Mouse (Mus musculus) limb, embryonic 14.5 days (tissue): Measurements from ENCODE around the gene Zc2hc1b. TPM values are rescaled to one million over a fixed set of nuclear protein-coding genes. Genes with fewer than 3 reads are reported as not detected.
A peak's percentile ranks its signal among the peaks of the same experiment; 100 is the strongest.

ENCODE experiments used
- ATAC-seq: fragments of 200-750 bp; cut with Nextera tagmentation; 2 replicates; pipeline ENCODE4 v1.8.0; 2017; ENCODE audit warnings: low read depth, moderate number of reproducible peaks, moderate TSS enrichment; ENCODE audit not compliant: low FRiP score
- DNase-seq: peaks from one replicate; pipeline ENCODE4 v3.0.0-alpha.2; 2015; ENCODE audit warnings: low spot score
- H3K27ac ChIP-seq: fragments of 300-500 bp; sonication (generic); replicated peaks from 2 replicates; pipeline ENCODE4 v1.5.1; 2014; ENCODE audit warnings: low read depth, mild to moderate bottlenecking, low read length, moderate library complexity, mixed read lengths
- H3K27me3 ChIP-seq: fragments of 300-500 bp; sonication (generic); 2 replicates; pipeline ENCODE4 v1.6.1; 2014; ENCODE audit warnings: low read length, mixed read lengths; ENCODE audit not compliant: control insufficient read depth, insufficient read depth
- H3K36me3 ChIP-seq: fragments of 300-500 bp; sonication (generic); 2 replicates; pipeline ENCODE4 v1.6.1; 2014; ENCODE audit warnings: mild to moderate bottlenecking, low read length, moderate library complexity, mixed read lengths; ENCODE audit not compliant: control insufficient read depth, insufficient read depth
- H3K4me1 ChIP-seq: fragments of 300-500 bp; sonication (generic); 2 replicates; pipeline ENCODE4 v1.6.1; 2014; ENCODE audit warnings: antibody characterized with exemption, low read length, mixed read lengths; ENCODE audit not compliant: control insufficient read depth, insufficient read depth
- H3K4me2 ChIP-seq: fragments of 300-500 bp; sonication (generic); replicated peaks from 2 replicates; pipeline ENCODE4 v1.6.1; 2014; ENCODE audit warnings: low read depth, mild to moderate bottlenecking, low read length, moderate library complexity; ENCODE audit not compliant: severe bottlenecking
- H3K4me3 ChIP-seq: fragments of 300-500 bp; sonication (generic); replicated peaks from 2 replicates; pipeline ENCODE4 v1.5.1; 2014; ENCODE audit warnings: low read length
- H3K9ac ChIP-seq: fragments of 300-500 bp; sonication (generic); 2 replicates; pipeline ENCODE4 v1.6.1; 2014; ENCODE audit warnings: mild to moderate bottlenecking, low read depth, low read length, moderate library complexity; ENCODE audit not compliant: severe bottlenecking
- H3K9me3 ChIP-seq: fragments of 300-500 bp; sonication (generic); 2 replicates; pipeline ENCODE4 v1.6.1; 2016; ENCODE audit warnings: low read length; ENCODE audit not compliant: control insufficient read depth
- POLR2A ChIP-seq: fragments of 200-500 bp; IDR thresholded peaks from 2 replicates; pipeline ENCODE4 v1.8.0; 2012; ENCODE audit warnings: inconsistent platforms, mild to moderate bottlenecking, moderate library complexity, borderline replicate concordance; ENCODE audit not compliant: insufficient read depth, insufficient read length; ENCODE audit errors: extremely low read depth
- WGBS: fragments of 180-500 bp; shearing (Covaris S2); extraction: QIAGEN DNeasy Blood & Tissue Kit; methylation state at CpG from one replicate; pipeline ENCODE4 v1.1.7; 2014; 5-methylcytosine and 5-hydroxymethylcytosine counted together
- polyA plus RNA-seq, 2 experiments: library from polyadenylated mRNA; depleted of rRNA in 1 of 2; stranded (reverse) in 1 of 2; unstranded in 1 of 2; fragments of >200 nt; fragmentation: Nextera tagmentation in 1 of 2; extraction: Ambion mirVana in 1 of 2; gene quantifications; 2 replicates each; pipeline versions ENCODE4 v1.2.1 to v1.2.3; 2012 to 2014

The Zc2hc1b gene
- polyA plus RNA-seq, 2 experiments = not detected

GRCm38 (mm10) chr10:13175866-13176265 lies 2.0 kb downstream of the Zc2hc1b start:
- no peak overlapping the region for H3K4me3 ChIP-seq
- ATAC-seq (no peak), DNase-seq (no peak)
- peaks cover 46% of the 10 kb centered on the region for H3K36me3 ChIP-seq
- H3K27me3 ChIP-seq = no peaks in the 10 kb centered on the region
- 85% methylated on average over 7 of the region's 7 CpGs for WGBS
- H3K4me1 ChIP-seq = peaks cover 20% of the 10 kb centered on the region
- TF ChIP-seq POLR2A = no peak
- H3K4me2 ChIP-seq = no peak overlapping the region
- H3K9ac ChIP-seq = no peak overlapping the region
- H3K9me3 ChIP-seq = no peaks in the 10 kb centered on the region
- H3K27ac ChIP-seq = no peak overlapping the region

- Histone ChIP-seq H3K9me3 (no peaks in the 10 kb centered on the region), H3K36me3 (peaks cover 20% of the 10 kb centered on the region; the same call in 1 of the 2 replicates), H3K27ac (peak overlapping the region; percentile 50), H3K4me3 (no peak overlapping the region), H3K4me1 (peaks cover 34% of the 10 kb centered on the region), H3K4me2 (peak overlapping the region; percentile 23; the same call in 1 of the 2 replicates), H3K9ac (no peak overlapping the region), H3K27me3 (no peaks in the 10 kb centered on the region)
- TF ChIP-seq POLR2A = no peak
- WGBS = 21% methylated on average over 10 of the region's 10 CpGs
- DNase-seq (peak; percentile 83), ATAC-seq (peak; percentile 54)
These were observed 5.0 kb downstream of the Zc2hc1b start for GRCm38 (mm10) chr10:13172798-13173221.

GRCm38 (mm10) chr10:13171461-13171860 lies 6.4 kb downstream of the Zc2hc1b start:
- ATAC-seq (no peak), DNase-seq (no peak)
- no peaks in the 10 kb centered on the region for H3K27me3 ChIP-seq
- H3K4me1 ChIP-seq = peaks cover 34% of the 10 kb centered on the region
- WGBS = 40% methylated on average over 2 of the region's 2 CpGs
- peak overlapping the region; percentile 1 for H3K27ac ChIP-seq
- H3K9ac ChIP-seq = no peak overlapping the region
- H3K9me3 ChIP-seq = no peaks in the 10 kb centered on the region
- no peak overlapping the region for H3K4me2 ChIP-seq
- H3K36me3 ChIP-seq = 0 out of 2 replicates have a peak, but pooled peaks cover 9% of the 10 kb centered on the region
- H3K4me3 ChIP-seq = no peak overlapping the region
- TF ChIP-seq POLR2A = no peak

DNA sequence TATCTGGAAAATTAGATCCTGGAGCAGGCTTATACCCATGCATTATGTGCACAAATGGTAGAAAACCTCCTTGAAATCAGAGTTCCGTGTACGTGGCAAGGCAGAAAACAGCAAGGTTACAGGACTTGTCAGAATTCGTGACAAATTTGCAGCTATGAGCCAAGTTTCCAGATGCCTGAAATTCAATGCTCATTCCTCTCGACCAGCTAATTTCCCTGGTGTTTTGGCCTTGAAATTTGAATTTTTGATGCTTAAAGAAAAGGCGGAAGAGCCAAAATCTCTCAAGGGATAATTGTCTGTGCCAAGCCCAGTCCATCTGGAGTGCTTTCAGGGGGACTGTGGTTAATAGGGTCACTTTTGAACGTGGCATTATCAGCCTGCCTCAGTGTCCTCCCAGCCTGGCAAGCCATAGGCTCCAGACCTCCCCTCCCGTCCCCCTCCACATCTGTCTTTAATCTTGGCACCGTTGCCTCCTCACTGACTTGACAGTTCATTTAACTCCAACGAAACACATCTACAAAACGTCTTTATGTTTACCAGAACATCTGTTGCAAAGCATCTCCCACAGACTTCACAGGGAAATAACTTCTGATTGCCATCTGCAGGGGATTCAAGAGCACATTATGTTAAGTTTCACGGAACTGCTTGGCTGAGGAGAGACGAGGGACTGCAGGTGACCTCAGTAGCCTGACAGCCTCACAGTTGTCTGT lies 6.9 kb downstream of the Zc2hc1b start:
- Histone ChIP-seq H3K9ac (no peak overlapping the region), H3K4me3 (no peak overlapping the region), H3K4me2 (no peak overlapping the region), H3K27ac (peak overlapping the region; percentile 1; the same call in 1 of the 2 replicates), H3K9me3 (no peaks in the 10 kb centered on the region), H3K36me3 (0 out of 2 replicates have a peak, but pooled peaks cover 4% of the 10 kb centered on the region), H3K4me1 (peaks cover 34% of the 10 kb centered on the region), H3K27me3 (no peaks in the 10 kb centered on the region)
- ATAC-seq = peak; percentile 76
- TF ChIP-seq POLR2A = no peak
- DNase-seq = peak; percentile 91
- WGBS = 12% methylated on average over 12 of the region's 12 CpGs

DNA sequence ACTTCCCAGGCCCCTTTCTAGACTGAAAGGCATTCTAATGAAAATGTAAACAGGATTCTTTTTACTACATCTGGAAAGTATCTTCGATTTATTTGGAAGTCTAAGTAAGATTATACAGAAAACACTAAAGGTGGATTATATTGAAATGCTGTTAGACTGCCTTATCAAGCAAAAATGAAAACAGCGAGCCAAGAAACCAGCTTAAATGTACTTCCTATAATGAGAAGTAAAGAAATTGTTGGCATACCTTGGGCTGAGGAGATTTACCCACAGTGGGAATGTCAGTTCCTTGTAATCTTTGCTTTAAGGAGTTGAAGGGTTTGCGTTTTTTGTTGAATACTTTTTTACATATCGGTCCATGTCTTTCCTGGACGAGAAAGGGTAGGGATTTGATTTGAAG lies 9.4 kb downstream of the Zc2hc1b start:
- peaks cover 34% of the 10 kb centered on the region for H3K4me1 ChIP-seq
- no peak for TF ChIP-seq POLR2A
- 0 out of 2 replicates have a peak overlapping the region, but pooled peaks have one; percentile 5 for H3K27ac ChIP-seq
- no peaks in the 10 kb centered on the region for H3K36me3 ChIP-seq
- no peak overlapping the region for H3K9ac ChIP-seq
- H3K27me3 ChIP-seq = no peaks in the 10 kb centered on the region
- ATAC-seq = no peak
- WGBS = 66% methylated on average over 5 of the region's 5 CpGs
- H3K4me3 ChIP-seq = no peak overlapping the region
- no peaks in the 10 kb centered on the region for H3K9me3 ChIP-seq
- H3K4me2 ChIP-seq = no peak overlapping the region
- DNase-seq = peak; percentile 57
